Mouse (Mus musculus) heart, adult 2 months (tissue): ENCODE results near the gene Olfr1264.

ENCODE experiments used
- CTCF ChIP-seq: fragments of 200-600 bp; IDR thresholded peaks from 2 replicates; pipeline ENCODE4 v1.8.1; 2022; ENCODE audit warnings: antibody characterized with exemption, mild to moderate bottlenecking, moderate library complexity
- POLR2A ChIP-seq: fragments of 200-500 bp; IDR thresholded peaks from 2 replicates; pipeline ENCODE4 v1.6.1; 2011; ENCODE audit warnings: mild to moderate bottlenecking, low read depth, low read length, control low read depth; ENCODE audit not compliant: insufficient read depth

GRCm38 (mm10) chr2:90063494-90063893, 38.1 kb upstream of the Olfr1264 start, which contains the start of gene Olfr140:
- TF ChIP-seq CTCF (no peak), POLR2A (no peak)
